Mouse (Mus musculus) lung, adult 2 months (tissue): Measurements from ENCODE around the gene Larp4b.

Experiments
- CTCF ChIP-seq: fragments of 200-500 bp; IDR thresholded peaks from 2 replicates; pipeline ENCODE4 v1.5.1; 2011; ENCODE audit warnings: mild to moderate bottlenecking, low read length, control low read depth; ENCODE audit not compliant: insufficient read depth
- POLR2A ChIP-seq: fragments of 200-500 bp; IDR thresholded peaks from 2 replicates; pipeline ENCODE4 v1.6.1; 2011; ENCODE audit warnings: low read depth, mild to moderate bottlenecking, control low read depth, low read length, borderline replicate concordance; ENCODE audit errors: extremely low read depth

- TF ChIP-seq POLR2A (no peak), CTCF (no peak)
Observed at GRCm38 (mm10) chr13:9071008-9071407, 22.7 kb upstream of the Larp4b start.
